Mouse (Mus musculus) embryonic facial prominence, embryonic 11.5 days (tissue): ENCODE measurements around the gene Galnt4. TPM values are rescaled to one million over a fixed set of nuclear protein-coding genes. Genes with fewer than 3 reads are reported as not detected.
A peak's percentile ranks its signal among the peaks of the same experiment; 100 is the strongest.

Source experiments
- ATAC-seq: fragments of 200-750 bp; cut with Nextera tagmentation; replicated peaks from 2 replicates; pipeline ENCODE4 v1.8.0; 2017; ENCODE audit warnings: low read depth; ENCODE audit not compliant: insufficient number of reproducible peaks, low FRiP score, low TSS enrichment
- DNase-seq: peaks from one replicate; pipeline ENCODE4 v3.0.0-alpha.2; 2015; ENCODE audit warnings: low spot score
- H3K27ac ChIP-seq: fragments of 300-500 bp; sonication (generic); replicated peaks from 2 replicates; pipeline ENCODE4 v1.5.1; 2014; ENCODE audit warnings: mild to moderate bottlenecking, low read depth, low read length, control low read depth
- H3K27me3 ChIP-seq: fragments of 300-500 bp; sonication (generic); 2 replicates; pipeline ENCODE4 v1.6.1; 2014; ENCODE audit warnings: mild to moderate bottlenecking, low read length, moderate library complexity, mixed read lengths; ENCODE audit not compliant: control insufficient read depth, insufficient read depth
- H3K36me3 ChIP-seq: fragments of 300-500 bp; sonication (generic); replicated peaks from 2 replicates; pipeline ENCODE4 v1.6.1; 2014; ENCODE audit warnings: low read depth, mild to moderate bottlenecking, low read length, moderate library complexity, mixed read lengths; ENCODE audit not compliant: control insufficient read depth, insufficient read depth
- H3K4me1 ChIP-seq: fragments of 300-500 bp; sonication (generic); 2 replicates; pipeline ENCODE4 v1.6.1; 2014; ENCODE audit warnings: low read length, mixed read lengths; ENCODE audit not compliant: control insufficient read depth, insufficient read depth
- H3K4me2 ChIP-seq: fragments of 300-500 bp; sonication (generic); 2 replicates; pipeline ENCODE4 v1.6.1; 2014; ENCODE audit warnings: low read depth, mild to moderate bottlenecking, control low read depth, low read length, moderate library complexity
- H3K4me3 ChIP-seq: fragments of 300-500 bp; sonication (generic); 2 replicates; pipeline ENCODE4 v1.5.1; 2014; ENCODE audit warnings: low read depth, low read length, control low read depth
- H3K9ac ChIP-seq: fragments of 300-500 bp; sonication (generic); replicated peaks from 2 replicates; pipeline ENCODE4 v1.6.1; 2014; ENCODE audit warnings: mild to moderate bottlenecking, control low read depth, low read length
- H3K9me3 ChIP-seq: fragments of 300-500 bp; sonication (generic); replicated peaks from 2 replicates; pipeline ENCODE4 v1.6.1; 2016; ENCODE audit warnings: mild to moderate bottlenecking, low read length, inconsistent platforms, mixed read lengths; ENCODE audit not compliant: control insufficient read depth
- WGBS: fragments of 180-500 bp; shearing (Covaris S2); extraction: QIAGEN DNeasy Blood & Tissue Kit; methylation state at CpG from one replicate; pipeline ENCODE4 v1.1.7; 2014; 5-methylcytosine and 5-hydroxymethylcytosine counted together
- polyA plus RNA-seq: library from polyadenylated mRNA; unstranded; fragments of >200 nt; fragmentation: Nextera tagmentation; extraction: Ambion mirVana; gene quantifications from 2 replicates; pipeline ENCODE4 v1.2.1, GENCODE M21; 2014

The Galnt4 gene
- polyA plus RNA-seq, 1 experiment from 2014 or later, result 7.3 TPM

DNA sequence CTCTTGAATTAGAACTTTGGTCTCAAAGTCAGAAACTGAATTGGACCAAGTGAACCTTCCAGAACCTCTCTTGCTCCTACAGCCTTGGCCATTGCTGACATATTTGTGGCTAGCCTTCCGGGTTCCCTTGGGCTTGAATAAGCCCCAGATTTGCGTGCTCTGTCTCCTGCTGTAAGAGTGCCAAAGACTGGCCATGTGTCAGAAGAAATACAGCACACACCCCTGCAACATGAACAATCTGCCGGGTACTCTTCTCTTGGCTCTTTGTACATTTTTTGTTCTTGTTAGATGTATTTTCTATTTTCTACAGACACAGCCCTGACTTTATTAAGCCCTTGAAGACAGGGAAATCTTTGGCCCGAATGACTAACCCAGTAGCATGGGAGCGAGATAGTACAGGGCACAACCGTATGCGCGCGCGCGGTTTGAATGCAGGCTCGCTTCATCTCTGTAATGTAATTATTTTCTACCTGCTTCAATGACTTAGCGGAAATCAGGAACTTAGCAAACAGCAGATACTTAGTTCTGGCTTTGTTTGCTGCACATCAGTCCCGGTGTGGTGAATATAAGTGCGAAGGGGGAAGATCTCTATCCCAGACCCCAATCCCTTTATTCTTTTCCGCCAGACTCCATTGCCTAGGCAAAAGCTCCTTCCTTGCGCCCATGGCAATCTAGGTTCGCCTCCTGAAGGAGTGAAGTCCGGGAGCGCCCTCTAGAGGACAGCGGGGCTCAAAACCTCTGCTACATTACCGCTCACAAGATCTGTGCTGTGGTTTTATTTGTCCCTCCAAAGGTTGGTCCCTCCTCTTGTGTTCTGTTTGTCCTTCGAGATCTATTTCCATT lies 23.3 kb upstream of the Galnt4 start:
- H3K9ac ChIP-seq, result no peak overlapping the region
- H3K4me2 ChIP-seq, result no peak overlapping the region
- no peaks in the 10 kb centered on the region for H3K27me3 ChIP-seq
- H3K4me3 ChIP-seq, result no peak overlapping the region
- 47% methylated on average over 23 of the region's 23 CpGs for whole genome bisulfite sequencing
- H3K36me3 ChIP-seq, result no peaks in the 10 kb centered on the region
- DNase-seq (peak; percentile 92), ATAC-seq (0 out of 2 replicates have a peak, but pooled peaks have one; percentile 44)
- no peaks in the 10 kb centered on the region for H3K9me3 ChIP-seq
- no peaks in the 10 kb centered on the region for H3K4me1 ChIP-seq
- no peak overlapping the region for H3K27ac ChIP-seq

DNA sequence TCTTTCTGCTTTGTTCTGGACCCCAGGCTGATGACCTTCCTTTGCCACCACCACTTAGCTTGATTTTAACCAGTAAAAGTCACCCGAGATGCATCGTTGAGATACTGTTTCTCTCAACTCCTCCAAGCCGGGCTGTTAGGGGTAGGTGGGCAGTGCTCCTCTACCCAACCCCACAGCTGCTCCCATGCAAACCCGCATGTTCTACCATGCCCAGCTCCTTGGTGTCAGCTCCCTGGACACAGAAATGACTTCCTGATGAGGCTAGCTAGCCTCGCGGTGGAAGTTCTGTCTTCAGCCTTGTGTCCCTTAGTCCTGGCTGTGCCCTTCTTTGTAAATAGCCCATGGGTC lies 22.7 kb upstream of the Galnt4 start:
- H3K4me1 ChIP-seq, result no peaks in the 10 kb centered on the region
- no peak for DNase-seq
- no peak overlapping the region for H3K4me3 ChIP-seq
- 55% methylated on average over 6 of the region's 6 CpGs for WGBS
- H3K27me3 ChIP-seq, result no peaks in the 10 kb centered on the region
- H3K9ac ChIP-seq, result no peak overlapping the region
- H3K36me3 ChIP-seq, result no peaks in the 10 kb centered on the region
- no peak; the same call in 1 of the 2 replicates for ATAC-seq
- no peak overlapping the region for H3K27ac ChIP-seq
- H3K4me2 ChIP-seq, result no peak overlapping the region
- H3K9me3 ChIP-seq, result no peaks in the 10 kb centered on the region

DNA sequence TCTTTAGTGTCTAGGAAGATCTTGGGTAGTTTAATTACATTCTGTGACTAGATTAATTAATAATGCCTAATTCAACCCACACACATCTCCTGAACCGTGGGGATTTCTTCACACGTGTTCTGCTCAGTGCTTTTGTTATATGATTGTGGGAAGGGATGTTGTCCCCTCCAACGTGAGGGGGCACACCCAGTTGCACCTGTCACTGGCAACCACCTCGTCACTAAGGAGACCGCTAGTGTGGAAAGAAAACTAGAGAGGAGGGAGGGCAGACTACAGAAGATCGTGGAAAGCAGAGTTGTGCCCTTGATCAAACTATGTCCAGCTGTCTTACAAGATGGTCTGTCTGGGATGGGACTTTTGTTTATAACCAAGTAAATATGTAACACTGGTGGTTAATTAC lies 21.9 kb upstream of the Galnt4 start:
- 70% methylated on average over 6 of the region's 6 CpGs for WGBS

DNA sequence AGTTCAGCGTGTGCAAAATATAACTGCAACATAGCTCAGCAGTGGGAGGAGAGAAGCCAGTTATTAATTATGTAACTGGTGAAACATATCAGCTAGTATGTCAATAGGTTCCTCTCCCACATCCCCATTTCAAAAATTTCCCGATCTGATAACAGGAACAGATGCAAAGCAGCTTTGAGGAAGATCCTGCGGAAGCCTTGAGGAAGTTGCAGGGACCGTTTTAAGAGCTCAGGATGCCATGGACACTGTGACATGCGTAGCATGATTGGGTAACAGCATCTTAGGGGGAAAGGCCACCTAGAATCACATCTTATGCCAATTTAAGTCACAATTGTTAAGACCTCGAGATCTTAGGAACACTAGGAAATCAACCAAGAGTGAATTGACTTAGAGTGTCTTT lies 18.1 kb upstream of the Galnt4 start:
- no peaks in the 10 kb centered on the region for H3K4me1 ChIP-seq
- 82% methylated on average over 6 of the region's 6 CpGs for WGBS
- H3K9ac ChIP-seq, result no peak overlapping the region
- H3K27ac ChIP-seq, result no peak overlapping the region
- ATAC-seq (no peak), DNase-seq (no peak)
- H3K4me2 ChIP-seq, result no peak overlapping the region
- no peaks in the 10 kb centered on the region for H3K36me3 ChIP-seq
- H3K27me3 ChIP-seq, result no peaks in the 10 kb centered on the region
- H3K4me3 ChIP-seq, result no peak overlapping the region
- H3K9me3 ChIP-seq, result no peaks in the 10 kb centered on the region

More for the DNA sequence above, 21.9 kb upstream of the Galnt4 start:
- Histone ChIP-seq H3K4me1 (no peaks in the 10 kb centered on the region), H3K36me3 (no peaks in the 10 kb centered on the region), H3K4me3 (no peak overlapping the region), H3K27me3 (no peaks in the 10 kb centered on the region), H3K4me2 (no peak overlapping the region), H3K27ac (no peak overlapping the region), H3K9me3 (no peaks in the 10 kb centered on the region), H3K9ac (no peak overlapping the region)
- DNase-seq (no peak), ATAC-seq (no peak)

DNA sequence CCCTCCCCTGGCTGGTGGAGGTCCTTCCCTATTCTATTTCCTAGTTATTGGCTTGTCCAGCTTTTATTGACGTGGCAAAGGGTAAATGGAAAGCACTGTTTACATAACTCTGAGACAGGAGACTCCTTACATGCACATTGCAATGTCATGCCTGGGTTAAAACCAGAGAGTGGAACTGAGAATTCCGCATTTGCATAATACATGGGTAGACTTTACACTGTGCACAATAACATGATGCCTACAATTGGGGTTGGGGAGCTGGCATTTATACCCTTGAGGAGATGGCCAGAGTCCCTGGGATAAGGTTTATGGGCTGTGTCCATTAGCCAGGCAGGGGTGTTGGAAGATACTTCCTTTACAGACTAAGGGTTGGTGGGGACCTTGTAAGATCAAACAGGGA lies 14.6 kb upstream of the Galnt4 start:
- H3K4me2 ChIP-seq, result no peak overlapping the region
- DNase-seq (no peak), ATAC-seq (no peak)
- H3K4me1 ChIP-seq, result no peaks in the 10 kb centered on the region
- no peaks in the 10 kb centered on the region for H3K9me3 ChIP-seq
- H3K27me3 ChIP-seq, result no peaks in the 10 kb centered on the region
- H3K4me3 ChIP-seq, result no peak overlapping the region
- no peak overlapping the region for H3K9ac ChIP-seq
- WGBS, result 62% methylated on average over 2 of the region's 2 CpGs
- H3K36me3 ChIP-seq, result no peaks in the 10 kb centered on the region
- no peak overlapping the region for H3K27ac ChIP-seq

DNA sequence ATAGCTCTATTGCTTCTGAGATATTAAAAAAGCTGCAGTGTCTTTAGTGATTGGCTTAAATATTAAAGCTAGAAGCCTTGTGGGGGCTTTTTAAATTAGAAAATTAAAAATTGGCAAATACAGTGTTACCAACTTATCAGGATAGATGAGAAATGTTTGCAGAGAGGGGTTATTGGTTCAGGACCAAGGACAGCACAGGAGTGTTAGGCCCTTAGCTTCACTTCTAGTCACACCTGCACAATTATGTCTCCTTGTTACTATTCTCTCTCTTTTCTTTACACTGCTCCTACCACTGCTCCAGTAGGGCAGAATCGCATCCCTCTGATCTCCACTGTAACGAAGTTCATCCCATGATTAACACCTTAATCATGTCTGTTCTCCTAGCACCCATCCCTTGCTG lies 12.8 kb upstream of the Galnt4 start:
- H3K9ac ChIP-seq, result no peak overlapping the region
- H3K4me1 ChIP-seq, result no peaks in the 10 kb centered on the region
- WGBS, result 63% methylated on average over 2 of the region's 2 CpGs
- H3K9me3 ChIP-seq, result no peaks in the 10 kb centered on the region
- ATAC-seq (no peak), DNase-seq (peak; percentile 64)
- H3K27ac ChIP-seq, result no peak overlapping the region
- no peak overlapping the region for H3K4me3 ChIP-seq
- H3K36me3 ChIP-seq, result no peaks in the 10 kb centered on the region
- no peak overlapping the region for H3K4me2 ChIP-seq
- H3K27me3 ChIP-seq, result no peaks in the 10 kb centered on the region

DNA sequence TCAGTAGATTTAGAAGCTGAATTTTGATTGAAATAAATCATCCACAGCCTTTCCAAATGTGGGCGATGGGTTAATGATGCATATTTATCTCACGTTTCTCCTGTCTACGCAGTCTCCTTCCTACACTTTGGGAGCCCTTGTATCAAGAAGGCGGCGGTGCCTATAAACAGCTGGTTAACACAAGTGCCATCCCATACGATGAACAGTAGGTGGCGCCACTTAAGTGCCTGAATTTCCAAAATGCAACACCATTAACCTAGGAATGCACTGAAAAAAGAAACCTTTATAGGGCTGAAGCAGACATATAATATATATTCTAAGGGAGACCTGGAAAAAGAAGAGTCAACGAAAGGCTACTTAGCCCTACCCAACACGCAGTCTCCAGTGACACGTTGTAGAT lies 10.6 kb upstream of the Galnt4 start:
- ATAC-seq (no peak), DNase-seq (peak; percentile 54)
- Histone ChIP-seq H3K9me3 (no peaks in the 10 kb centered on the region), H3K27me3 (no peaks in the 10 kb centered on the region), H3K4me1 (no peaks in the 10 kb centered on the region), H3K36me3 (no peaks in the 10 kb centered on the region), H3K4me3 (no peak overlapping the region), H3K9ac (no peak overlapping the region), H3K27ac (no peak overlapping the region), H3K4me2 (no peak overlapping the region)
- 73% methylated on average over 10 of the region's 10 CpGs for WGBS

DNA sequence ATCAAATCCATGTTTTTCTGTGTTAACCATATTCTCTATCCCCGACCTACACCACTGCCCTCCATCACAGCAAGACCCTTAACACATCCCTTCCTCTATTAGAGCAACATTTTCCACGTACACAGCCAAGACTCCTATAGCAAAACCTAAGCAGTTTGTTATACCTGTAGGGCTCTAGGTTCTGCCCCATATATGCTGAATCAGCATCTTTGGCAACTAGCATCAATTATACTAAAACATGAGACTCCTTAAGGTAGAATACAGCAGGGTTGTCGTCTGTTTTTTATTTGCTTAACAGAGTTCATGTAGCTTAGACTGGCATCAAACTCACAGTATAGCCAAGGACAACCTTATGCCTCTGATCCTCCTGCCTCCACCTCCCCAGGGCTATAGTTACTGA lies 2.4 kb upstream of the Galnt4 start:
- ATAC-seq (no peak), DNase-seq (no peak)
- Histone ChIP-seq H3K9me3 (no peaks in the 10 kb centered on the region), H3K4me1 (no peaks in the 10 kb centered on the region), H3K4me2 (no peak overlapping the region), H3K27ac (no peak overlapping the region), H3K4me3 (no peak overlapping the region), H3K27me3 (no peaks in the 10 kb centered on the region), H3K36me3 (peaks cover 3% of the 10 kb centered on the region), H3K9ac (no peak overlapping the region)
- WGBS, result 79% methylated on average over 3 of the region's 3 CpGs
